Mouse (Mus musculus) hematopoietic stem cell, adult 5-6 weeks (primary cell): ENCODE measurements around the gene Stk38l. TPM values are rescaled to one million over a fixed set of nuclear protein-coding genes. Genes with fewer than 3 reads are reported as not detected.
A peak's percentile ranks its signal among the peaks of the same experiment; 100 is the strongest.
"Not testable (repeated sequence)": the region's sequence is repeated elsewhere in the genome, so short reads cannot be mapped to it uniquely, and the experiment has no call there.

ENCODE experiments used
- ATAC-seq, 2 experiments: fragments of 125-278 bp in 1 of 2; replicated peaks in 1 of 2; 2 replicates each; pipeline ENCODE4 v1.8.0; 2016 to 2017; ENCODE audit warnings: inconsistent platforms in 2 of 2, mild to moderate bottlenecking in 2 of 2, moderate number of reproducible peaks in 2 of 2, low read depth in 1 of 2, moderate TSS enrichment in 1 of 2; ENCODE audit not compliant: low FRiP score in 2 of 2, poor library complexity in 2 of 2, severe bottlenecking in 2 of 2, insufficient read depth in 1 of 2, low TSS enrichment in 1 of 2
- total RNA-seq: library from RNA; stranded (forward); fragments of 172-1452, 232-1000 nt; gene quantifications from 2 replicates; pipeline ENCODE4 v1.2.3, GENCODE M21; 2017

Stk38l gene
- total RNA-seq, 1 experiment from 2014 or later = 5.2 TPM

DNA sequence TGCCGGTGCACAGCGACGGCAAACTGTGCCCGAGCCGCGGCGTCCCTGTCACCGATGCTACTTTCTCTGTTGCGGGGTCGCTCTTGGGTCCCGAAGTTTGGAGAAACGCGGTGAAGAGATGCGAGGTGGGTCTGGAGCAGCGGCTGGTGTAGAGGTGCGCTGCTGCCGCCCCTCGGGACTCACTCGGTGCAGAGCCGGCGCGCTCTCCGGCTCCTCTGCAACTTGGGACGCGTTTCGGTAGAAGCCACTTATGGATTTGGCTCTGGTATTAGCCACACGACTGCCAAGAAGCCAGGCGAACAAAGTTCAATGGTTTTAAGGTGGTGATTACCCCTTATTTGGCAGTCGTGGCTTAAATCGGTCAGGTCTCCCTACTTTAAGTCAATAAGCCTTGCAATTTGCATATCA, 593 bp downstream of the Stk38l start:
- ATAC-seq = peak; percentile 26 to 62; a peak in 3 of 4 replicates

DNA sequence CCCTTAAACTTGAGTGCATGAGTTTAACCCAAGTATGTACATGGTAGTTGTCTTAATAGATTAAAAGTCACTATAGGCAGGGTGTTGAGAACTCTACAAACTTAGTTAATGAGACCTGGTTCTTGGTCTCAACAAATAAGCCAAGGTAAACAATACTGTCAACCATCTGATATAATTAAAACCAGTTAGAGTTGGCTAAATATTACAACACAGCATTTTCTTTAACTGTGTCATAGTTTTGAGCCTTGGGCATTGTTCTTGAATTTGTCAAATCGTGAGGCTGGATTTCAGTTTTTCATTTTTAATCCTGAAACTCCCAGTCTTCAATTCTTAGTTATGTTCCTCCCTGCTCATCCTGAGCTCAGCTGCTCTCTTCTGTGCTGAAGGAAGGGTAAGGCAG, 6.2 kb downstream of the Stk38l start:
- no peak for ATAC-seq

DNA sequence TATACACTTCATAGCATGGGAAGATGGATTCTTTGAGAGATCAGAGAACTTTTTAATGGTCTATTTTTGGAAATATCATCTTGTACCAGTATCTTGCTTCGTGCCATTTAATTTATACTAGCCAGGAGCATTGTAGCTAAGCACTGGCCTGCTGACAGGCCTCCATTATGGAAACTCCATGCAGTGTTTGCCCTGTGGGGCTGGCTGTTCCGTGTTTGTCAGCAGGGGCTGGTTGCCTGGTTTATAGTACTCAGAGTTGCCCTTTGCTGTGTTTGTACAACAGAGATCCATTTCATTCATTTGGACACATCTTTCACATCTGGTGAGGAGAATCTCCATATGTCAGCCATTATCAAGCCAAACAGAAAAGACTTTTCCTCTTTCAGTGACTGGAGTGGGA, 6.9 kb downstream of the Stk38l start:
- ATAC-seq = no peak

DNA sequence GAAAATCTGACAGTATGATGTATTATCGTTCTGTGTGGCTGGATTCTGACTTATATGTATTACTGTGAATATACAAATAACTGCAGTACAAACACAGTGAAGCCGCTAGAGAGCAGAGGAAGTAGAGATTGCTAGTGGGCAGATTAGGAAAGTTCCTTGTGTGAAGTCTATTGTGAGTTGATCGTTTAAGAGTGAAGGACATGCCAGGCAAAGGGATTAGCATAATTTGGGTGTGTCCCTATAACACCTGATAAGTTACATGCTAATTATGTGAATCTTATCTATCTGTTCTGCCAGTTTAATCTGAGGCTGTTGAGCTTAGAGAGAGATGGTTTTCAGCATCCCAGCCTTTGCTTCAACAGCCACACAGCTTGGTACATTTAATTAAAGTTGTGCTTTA, 7.4 kb downstream of the Stk38l start:
- ATAC-seq = no peak

DNA sequence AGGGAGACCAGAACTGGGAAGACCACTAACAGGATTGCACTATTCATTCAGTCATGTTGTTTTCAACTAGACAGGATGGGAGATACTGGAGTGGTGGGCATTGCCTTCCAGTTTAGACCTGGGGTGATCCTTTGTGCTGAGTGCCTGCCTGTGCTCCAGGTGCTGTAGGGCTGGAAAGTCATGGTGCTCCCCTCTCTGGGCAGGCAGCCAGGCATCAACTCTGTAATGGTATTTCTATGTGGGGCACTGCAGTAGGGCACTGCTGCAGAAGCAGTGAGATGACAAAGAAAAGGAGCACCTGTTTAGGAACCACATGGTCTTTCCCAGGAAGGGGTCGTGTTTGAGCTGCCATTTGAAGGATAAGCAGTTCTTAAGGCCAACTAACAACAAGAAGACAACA, 7.9 kb downstream of the Stk38l start:
- no peak for ATAC-seq

DNA sequence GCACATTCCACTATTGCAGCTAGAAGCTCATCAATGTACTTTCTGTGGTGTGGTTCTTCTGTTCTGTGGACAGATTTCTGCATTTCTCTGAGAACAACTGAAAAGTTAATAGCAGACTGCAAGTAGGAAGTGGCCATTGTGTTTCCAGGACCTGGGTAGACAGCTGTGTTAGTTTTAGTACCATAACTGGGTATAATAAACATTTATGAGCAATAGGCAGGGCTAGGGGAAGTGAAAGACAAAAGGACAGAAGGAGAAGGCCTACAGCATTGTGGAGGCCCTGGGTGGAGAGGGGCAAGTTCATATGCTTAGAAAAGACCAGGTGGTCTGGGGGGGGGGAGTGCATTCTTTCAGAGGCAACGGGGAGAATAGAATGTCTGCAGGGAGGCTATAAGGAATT, 8.8 kb downstream of the Stk38l start:
- no peak for ATAC-seq

DNA sequence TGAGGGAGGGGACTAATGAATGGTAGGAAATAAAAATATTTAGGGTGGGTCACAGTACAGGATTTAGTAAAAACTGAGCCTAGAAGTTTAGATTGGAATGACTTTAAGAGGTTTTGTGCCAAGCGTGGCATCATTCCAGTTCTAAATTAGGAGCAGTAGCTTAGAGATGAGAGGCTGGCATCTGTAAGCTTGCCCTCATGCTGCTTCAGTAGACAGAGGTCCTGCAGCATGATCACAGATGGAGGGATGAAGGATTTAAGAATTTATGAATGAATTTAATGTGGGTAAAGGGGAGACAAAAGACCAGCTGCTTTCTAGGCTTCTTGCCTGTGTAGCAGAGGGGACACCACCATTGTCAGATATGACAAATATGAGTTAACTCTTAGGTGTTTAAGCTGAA, 14.1 kb downstream of the Stk38l start:
- no peak for ATAC-seq

DNA sequence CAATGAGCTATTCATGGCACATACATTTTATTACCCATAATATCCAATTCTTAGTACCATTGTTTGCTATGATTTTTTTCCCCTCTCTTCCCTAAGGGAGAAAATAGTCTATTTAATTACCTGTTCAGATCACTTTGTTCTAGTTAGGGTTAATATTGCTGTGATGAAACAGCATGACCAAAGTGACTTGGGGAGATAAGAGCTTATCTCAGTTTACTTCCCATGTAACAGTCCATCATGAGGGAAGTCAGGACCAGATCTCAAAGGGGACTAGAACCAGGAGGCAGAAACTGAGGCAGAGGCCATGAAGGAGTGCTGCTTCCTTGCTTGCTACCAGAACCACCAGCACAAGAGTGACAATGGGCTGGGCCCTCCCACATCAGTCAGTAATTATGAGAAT, 15.9 kb downstream of the Stk38l start:
- ATAC-seq = no peak

DNA sequence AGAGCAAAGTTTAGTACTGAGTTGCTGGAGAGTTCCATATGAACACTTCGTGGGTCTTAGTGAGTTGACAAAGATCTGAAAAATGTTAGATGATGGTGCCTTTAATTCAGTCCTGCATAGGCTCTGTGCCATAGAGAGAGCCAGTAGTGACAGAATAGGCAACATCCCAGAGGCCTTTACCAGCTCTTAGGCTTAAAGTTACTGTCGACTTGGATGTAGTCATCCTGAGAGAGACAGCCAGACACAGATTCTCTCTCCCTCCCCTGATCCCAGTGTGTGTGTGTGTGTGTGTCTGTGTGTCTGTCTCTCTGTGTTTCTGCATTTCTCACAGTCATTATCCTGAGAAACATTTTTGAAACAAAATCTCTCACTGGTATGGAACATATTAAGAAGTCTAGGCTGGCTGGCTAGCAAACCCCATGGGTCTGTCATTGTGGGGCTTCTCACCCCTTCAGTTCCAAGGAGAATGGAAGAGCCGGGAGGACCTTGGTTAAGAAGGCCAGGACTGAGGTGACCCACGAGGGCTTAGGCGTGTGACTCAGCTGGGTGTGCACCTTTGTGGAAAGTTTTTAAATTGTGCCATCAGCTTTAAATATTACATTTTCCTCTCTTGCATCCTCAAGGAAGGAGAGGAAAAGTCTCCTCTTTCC, 17.3 kb downstream of the Stk38l start:
- ATAC-seq = no peak

DNA sequence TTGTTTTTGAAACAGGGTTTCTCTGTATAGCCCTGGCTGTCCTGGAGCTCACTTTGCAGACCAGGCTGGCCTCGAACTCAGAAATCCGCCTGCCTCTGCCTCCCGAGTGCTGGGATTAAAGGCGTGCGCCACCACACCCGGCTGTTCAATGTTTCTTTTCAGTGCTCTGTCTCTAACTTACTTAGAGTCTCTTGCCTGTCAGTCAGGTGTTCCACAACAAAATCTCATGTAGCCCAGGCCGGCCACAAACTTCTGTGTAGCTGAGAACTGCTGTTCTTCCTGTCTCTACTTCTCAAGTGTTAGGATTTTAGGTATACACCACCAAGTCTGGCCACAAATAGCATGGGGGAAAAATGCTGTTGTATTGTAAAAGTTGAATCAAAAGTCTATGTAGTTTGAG, 19.5 kb downstream of the Stk38l start:
- not testable (repeated sequence) for ATAC-seq

DNA sequence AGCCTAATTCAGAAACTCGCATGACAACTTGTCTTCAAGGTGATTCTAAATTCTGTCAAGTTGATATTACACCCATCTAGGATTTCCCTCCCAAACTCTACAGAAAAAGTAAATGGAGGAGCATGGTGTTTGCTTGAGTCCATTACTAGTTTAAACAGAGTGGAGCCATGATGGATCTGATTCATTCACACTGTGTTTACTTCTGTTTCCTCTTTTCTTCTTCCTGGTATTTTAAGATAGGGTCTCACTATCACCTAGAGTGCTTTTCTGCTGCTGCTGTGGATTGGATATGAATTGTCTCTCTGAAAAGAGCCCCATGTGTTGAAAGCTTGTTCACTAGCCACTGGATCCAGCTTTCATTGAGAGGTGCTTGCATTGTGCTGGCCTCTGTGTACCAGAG, 20.4 kb downstream of the Stk38l start:
- no peak for ATAC-seq

DNA sequence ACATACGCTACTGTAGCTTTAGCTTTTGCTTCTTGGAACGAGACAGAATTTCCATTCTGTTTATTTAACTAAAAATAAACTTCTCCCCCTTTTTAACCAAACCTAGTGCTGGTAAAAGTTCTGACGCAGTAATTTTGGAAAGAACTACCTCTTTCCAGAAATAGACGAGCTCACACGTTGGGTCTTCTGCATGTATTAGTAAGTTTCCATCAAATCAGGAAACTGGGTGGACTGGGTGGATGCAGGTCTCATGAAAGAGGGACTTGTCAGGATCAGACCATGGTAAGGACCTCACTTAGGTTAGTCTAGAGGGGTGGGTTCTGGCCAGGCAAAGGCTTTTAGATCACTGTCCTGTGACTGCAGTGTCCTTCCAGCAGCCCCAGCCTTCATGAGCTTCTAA, 21.8 kb downstream of the Stk38l start:
- ATAC-seq = no peak

DNA sequence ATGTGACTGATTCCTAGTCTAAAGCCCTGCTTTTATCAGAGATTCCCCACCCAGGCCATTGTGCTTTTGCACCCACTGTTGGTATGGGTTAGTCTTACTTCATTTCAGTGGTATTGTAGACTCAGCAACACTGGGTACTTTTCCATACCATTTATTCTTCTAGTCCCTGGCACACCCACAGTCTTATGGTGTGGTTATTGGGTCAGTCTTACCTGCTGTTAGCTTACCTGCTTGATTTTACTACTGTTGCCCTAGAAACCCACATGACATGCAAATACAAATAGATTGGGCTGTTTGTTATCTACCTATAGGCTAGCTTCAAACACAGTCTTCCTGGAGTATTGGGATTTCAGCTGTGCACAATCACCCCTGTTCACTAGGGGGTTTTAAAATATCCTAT, 22.3 kb downstream of the Stk38l start:
- ATAC-seq = no peak

DNA sequence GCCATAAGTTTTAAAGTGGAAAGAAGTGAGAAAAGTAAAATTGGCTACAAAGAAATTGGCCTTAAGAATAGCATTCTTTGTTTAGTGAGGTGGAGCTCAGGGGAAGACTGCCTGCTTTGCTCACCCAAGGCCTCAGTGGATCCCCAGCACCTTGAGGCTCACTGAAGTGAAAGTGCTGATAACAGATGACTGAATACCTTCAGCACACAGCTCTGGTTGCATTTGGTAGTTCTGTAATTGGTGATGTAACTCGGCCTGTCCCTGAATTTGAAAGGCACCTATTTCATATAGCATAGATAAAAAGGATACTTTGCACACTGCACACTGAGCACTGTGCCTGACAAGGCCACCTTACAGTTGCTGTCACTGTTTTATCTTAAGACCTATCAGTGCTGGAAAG, 23.5 kb downstream of the Stk38l start:
- ATAC-seq = no peak

DNA sequence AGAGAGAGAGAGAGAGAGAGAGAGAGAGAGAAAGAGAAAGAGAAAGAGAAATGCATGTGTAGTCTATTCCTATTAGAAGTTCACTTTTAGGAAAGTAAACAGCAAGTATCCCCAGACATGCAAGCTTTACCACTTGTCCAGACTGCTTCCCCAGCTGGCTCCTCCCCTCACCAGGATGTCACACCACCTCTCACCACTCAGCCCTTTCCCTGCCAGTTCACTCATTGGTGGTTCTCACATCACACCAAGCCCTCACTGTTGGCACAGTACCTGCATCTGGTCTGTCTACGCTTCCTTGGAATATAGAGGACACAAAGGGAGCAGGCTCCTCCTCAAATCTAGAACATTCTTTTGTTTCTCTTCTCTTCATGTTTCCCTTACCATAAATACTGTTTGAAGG, 26.9 kb downstream of the Stk38l start:
- peak; percentile 55 to 71; a peak in 2 of 4 replicates for ATAC-seq

DNA sequence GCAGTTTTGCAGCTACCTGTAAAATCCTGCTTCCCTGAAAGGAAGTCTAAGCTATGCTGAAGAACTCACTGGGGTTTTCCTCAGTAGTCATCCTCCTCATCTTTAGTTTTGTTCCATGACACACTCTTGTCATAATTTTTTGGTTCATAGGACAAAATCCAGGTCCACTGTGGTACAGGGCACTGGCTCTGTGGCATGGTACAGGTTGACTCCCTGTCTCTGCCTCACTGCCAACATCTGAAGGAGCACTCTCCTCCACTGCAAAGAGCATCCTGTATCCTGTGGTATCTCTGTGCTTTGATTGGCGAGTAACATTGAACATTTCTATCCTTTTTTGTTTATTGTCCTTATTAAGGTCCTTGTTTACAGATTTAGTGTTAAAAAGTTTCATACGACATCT, 27.4 kb downstream of the Stk38l start:
- no peak for ATAC-seq

DNA sequence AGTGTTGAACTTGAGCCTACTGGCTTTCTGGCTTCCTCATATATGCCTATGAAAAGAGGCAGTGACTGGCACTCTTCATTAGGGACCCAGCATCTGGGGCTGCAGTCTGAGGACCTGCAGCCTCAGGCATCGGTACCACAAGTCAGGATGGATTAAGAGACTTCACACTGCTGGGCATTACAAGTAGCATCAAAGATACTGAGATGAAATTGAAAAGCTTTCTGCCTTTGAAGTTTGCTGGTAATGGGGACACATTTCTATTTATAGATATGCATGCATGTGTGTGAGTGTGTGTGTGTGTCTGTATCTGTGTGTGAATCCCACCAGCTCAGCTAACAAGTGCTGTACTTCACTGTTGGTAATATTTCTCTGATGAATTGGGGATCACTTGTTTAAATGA, 27.8 kb downstream of the Stk38l start:
- ATAC-seq = no peak

DNA sequence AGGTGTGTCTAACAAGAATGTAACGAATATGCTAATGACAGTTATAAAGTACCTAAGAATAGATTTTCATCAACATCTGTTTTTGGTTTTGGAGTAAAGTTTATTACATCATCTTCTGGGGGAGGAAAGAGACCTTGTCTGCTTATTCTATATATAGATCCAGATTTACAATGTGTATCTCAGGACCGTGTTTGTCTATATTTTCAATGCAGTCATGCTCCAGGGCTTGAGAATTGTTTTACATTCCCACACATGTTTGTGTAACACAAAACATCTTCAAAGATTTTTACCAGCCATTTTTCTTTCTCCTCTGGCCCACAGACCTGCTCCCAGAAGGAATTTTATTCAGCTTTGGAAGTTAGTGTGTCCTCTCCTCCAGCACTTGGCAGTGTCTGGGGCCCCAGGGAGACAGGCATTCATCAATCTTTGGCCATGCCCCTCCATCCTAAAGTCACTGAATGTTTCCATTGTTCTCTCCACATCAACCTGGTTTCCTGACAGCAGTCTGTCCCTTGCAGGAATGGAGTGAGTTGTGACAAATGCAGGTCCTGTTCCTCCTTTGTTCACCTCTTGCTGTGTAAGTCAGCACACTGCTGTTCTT, 28.9 kb downstream of the Stk38l start:
- ATAC-seq = no peak

DNA sequence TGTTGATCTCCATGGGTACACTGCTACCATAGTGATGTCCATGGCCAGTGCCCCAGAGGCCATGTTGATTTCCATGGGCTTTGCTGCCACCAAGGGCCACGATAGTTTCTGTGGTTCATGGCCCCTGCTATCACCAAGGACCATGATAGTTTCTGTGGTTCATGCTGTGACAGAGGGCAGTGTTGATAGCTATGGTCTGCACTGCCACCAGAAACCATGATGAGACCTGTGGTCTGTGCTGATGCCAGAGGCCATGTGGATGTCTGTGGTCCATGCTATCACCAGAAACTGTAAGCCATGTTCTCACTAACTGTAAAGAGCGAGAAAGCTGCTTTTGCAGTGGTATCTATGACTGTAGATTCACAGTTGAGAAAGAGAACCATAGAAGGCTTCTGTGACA, 30.3 kb downstream of the Stk38l start:
- ATAC-seq = no peak; a peak in 1 of 4 replicates
